Mouse (Mus musculus): ENCODE results near the gene Emp1. TPM values are rescaled to one million over a fixed set of nuclear protein-coding genes. Genes with fewer than 3 reads are reported as not detected.
A peak's percentile ranks its signal among the peaks of the same experiment; 100 is the strongest.

Emp1 gene
- polyA plus RNA-seq, 1 experiment from 2014 or later, result 94.2 TPM

DNA sequence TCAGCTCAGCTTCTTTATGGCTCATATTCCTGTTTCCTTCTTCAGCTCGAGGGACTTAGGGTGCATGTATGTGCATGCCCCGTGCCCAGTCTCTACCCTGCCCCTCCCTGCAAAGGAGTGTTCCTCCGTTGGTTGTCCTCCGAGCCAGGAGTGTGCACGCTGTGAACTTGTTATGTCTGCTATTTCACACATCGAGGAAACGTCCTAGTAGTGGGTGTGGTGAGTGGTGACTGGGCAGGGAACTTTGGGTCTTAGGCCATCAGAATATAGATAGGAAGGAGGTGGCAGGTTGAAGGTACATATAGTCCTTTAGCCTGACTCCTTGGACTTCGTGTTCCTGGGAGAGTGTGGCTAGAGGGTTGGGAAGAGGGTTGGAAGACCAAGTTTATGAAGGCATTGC lies 26.4 kb downstream of the Emp1 start:
- no peak for ATAC-seq (ENCODE audit: borderline replicate concordance, extremely low read depth, low FRiP score, low TSS enrichment)
- Histone ChIP-seq H3K27ac (peak overlapping the region; percentile 20; the same call in 1 of the 2 replicates), H3K4me3 (no peak overlapping the region), H3K4me1 (peaks cover 14% of the 10 kb centered on the region), H3K36me3 (peaks cover 4% of the 10 kb centered on the region), H3K9me3 (no peaks in the 10 kb centered on the region), H3K27me3 (no peaks in the 10 kb centered on the region), H3K9ac (no peak overlapping the region), H3K4me2 (no peak overlapping the region)
- 70% methylated on average over 8 of the region's 8 CpGs for WGBS

DNA sequence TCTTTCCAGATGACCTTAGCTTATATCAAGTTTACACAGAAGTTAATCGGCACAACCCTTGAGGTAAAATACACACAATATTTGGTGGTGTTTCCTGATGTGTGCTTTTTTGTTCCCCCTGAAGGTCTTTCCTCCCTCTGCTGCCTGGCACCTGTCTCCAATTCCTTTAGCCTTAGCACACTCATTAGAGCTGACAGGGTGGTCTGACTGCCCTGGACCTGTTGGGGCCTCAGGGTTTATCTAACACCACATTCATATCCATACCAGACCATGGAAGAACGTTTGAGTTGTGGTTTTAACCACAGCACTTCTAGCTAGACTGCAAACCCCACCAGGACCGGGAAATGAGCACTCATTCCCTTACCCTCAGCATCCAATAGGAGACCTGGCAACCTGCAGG lies 28.1 kb downstream of the Emp1 start:
- H3K9ac ChIP-seq, result no peak overlapping the region
- H3K36me3 ChIP-seq, result no peaks in the 10 kb centered on the region
- H3K9me3 ChIP-seq, result no peaks in the 10 kb centered on the region
- H3K27ac ChIP-seq, result no peak overlapping the region
- no peak overlapping the region for H3K4me2 ChIP-seq
- WGBS, result 25% methylated on average over 3 of the region's 3 CpGs
- H3K4me3 ChIP-seq, result no peak overlapping the region
- no peak for ATAC-seq (ENCODE audit: borderline replicate concordance, extremely low read depth, low FRiP score, low TSS enrichment)
- no peaks in the 10 kb centered on the region for H3K27me3 ChIP-seq
- H3K4me1 ChIP-seq, result peaks cover 14% of the 10 kb centered on the region

DNA sequence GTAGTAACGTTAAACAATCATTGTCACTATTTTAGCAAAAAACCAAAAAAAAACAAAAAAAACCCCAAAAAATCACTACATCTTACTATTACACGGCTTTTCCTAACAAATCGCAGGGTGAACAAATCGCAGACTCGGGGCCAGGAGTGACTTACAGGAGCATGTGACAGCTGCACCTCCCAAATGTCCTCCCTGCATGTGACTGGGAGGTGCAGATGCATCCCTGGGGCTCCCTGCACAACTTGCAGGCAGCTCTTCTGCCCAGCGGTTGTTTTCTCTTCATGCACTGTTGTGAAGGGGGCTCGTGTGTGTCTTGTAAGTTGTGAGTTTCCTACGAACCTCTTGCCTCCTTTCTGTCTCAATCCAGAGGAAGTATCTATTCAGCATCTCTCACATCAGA lies 33.0 kb downstream of the Emp1 start:
- no peaks in the 10 kb centered on the region for H3K36me3 ChIP-seq
- H3K4me2 ChIP-seq, result no peak overlapping the region
- H3K27ac ChIP-seq, result no peak overlapping the region
- peaks cover 1% of the 10 kb centered on the region; the same call in 1 of the 2 replicates for H3K4me1 ChIP-seq
- no peak overlapping the region for H3K4me3 ChIP-seq
- no peak for ATAC-seq (ENCODE audit: borderline replicate concordance, extremely low read depth, low FRiP score, low TSS enrichment)
- no peaks in the 10 kb centered on the region for H3K9me3 ChIP-seq
- no peaks in the 10 kb centered on the region for H3K27me3 ChIP-seq
- no peak overlapping the region for H3K9ac ChIP-seq
- WGBS, result 77% methylated on average over 8 of the region's 8 CpGs

DNA sequence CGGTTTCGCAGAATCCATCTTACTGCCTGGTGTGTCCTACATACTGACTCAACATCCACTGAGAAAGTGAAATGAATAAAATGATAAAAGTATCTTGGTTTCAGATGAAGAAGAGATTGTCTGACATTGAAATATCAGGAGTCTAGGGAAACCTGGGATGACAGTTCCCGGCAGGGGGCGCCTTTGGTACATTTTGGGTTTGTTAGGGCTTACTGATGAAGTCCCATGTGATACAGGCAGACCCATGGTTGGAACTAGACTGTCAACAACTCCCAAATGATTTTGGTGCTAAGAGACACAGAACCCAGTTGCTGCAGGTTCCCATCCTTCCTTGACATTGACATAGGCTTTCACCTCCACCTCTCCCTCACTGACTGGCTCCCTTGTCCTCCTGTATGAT lies 34.7 kb downstream of the Emp1 start:
- no peak overlapping the region for H3K4me3 ChIP-seq
- WGBS, result 73% methylated on average over 4 of the region's 4 CpGs
- H3K9ac ChIP-seq, result no peak overlapping the region
- ATAC-seq (ENCODE audit: borderline replicate concordance, extremely low read depth, low FRiP score, low TSS enrichment), result no peak
- H3K27ac ChIP-seq, result no peak overlapping the region
- no peaks in the 10 kb centered on the region for H3K9me3 ChIP-seq
- H3K4me2 ChIP-seq, result no peak overlapping the region
- H3K36me3 ChIP-seq, result no peaks in the 10 kb centered on the region
- no peaks in the 10 kb centered on the region for H3K4me1 ChIP-seq
- H3K27me3 ChIP-seq, result no peaks in the 10 kb centered on the region

DNA sequence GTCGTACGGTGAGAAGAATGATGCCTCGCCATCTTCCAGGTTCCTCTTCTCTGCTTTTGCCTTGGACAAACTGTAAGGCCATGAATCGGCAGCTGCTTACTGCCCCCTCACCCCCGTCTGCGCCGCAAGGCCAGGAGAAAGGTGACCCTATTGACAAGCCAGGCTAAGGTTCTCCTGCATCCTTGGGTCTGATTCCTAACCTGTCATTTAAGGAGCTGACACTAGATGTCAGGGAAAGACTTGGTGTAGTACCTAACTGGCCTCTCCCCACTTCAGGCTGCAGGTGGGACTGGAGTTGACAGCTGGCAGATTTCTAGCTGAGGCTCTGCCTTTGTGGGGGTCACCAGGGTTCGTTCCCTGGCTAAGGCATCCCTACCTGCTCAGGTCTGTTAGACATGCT lies 35.4 kb downstream of the Emp1 start:
- H3K27me3 ChIP-seq, result no peaks in the 10 kb centered on the region
- H3K9ac ChIP-seq, result no peak overlapping the region
- H3K4me2 ChIP-seq, result no peak overlapping the region
- 74% methylated on average over 8 of the region's 8 CpGs for WGBS
- H3K4me3 ChIP-seq, result no peak overlapping the region
- no peaks in the 10 kb centered on the region for H3K9me3 ChIP-seq
- no peak for ATAC-seq (ENCODE audit: borderline replicate concordance, extremely low read depth, low FRiP score, low TSS enrichment)
- no peaks in the 10 kb centered on the region for H3K4me1 ChIP-seq
- no peak overlapping the region for H3K27ac ChIP-seq
- H3K36me3 ChIP-seq, result no peaks in the 10 kb centered on the region

DNA sequence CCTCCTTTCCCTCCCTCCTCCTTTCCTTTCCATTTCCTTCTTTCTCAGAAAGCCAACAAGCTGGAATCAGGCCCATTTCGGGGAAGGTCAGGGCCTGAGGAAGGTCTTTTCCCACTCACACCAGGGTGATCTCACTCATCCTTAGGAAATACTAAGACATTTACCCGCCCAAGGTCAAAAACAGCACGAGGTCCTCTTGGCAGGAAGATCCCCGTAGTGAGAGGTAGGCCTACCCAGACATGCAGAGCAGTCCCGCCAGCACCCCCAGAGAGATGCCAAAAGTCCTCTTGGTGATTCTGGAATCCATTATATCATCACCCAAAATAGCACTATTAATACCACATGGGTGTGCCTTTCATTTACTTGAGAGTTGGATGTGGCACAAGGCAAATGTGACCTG lies 36.5 kb downstream of the Emp1 start:
- Histone ChIP-seq H3K4me3 (no peak overlapping the region), H3K36me3 (no peaks in the 10 kb centered on the region), H3K9ac (no peak overlapping the region), H3K4me2 (no peak overlapping the region), H3K4me1 (no peaks in the 10 kb centered on the region), H3K27me3 (no peaks in the 10 kb centered on the region), H3K27ac (no peak overlapping the region), H3K9me3 (no peaks in the 10 kb centered on the region)
- 52% methylated on average over 5 of the region's 5 CpGs for WGBS
- no peak for ATAC-seq (ENCODE audit: borderline replicate concordance, extremely low read depth, low FRiP score, low TSS enrichment)

DNA sequence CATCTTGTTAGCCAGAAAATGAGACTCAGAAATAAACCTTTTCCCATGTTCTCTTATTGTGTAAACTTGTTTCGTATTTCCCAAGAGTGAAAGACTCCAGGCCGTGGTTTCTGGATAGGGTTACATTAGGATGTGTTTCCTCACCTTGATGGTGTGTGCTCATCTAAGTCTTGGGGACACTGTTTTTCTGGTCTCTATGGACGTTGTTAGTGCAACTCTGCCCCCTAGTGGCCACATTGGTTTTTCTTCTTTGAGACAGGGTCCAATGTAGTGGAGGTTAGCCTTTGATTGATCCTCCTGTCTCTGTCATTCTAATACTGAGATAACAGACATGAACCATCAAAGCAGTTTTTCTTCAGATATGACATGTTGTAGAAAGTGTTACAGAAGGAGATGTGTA lies 38.0 kb downstream of the Emp1 start:
- no peak for ATAC-seq (ENCODE audit: borderline replicate concordance, extremely low read depth, low FRiP score, low TSS enrichment)
- Histone ChIP-seq H3K9me3 (no peaks in the 10 kb centered on the region), H3K27me3 (no peaks in the 10 kb centered on the region), H3K4me3 (no peak overlapping the region), H3K4me1 (no peaks in the 10 kb centered on the region), H3K36me3 (no peaks in the 10 kb centered on the region), H3K27ac (no peak overlapping the region), H3K4me2 (no peak overlapping the region), H3K9ac (no peak overlapping the region)
- WGBS, result 40% methylated on average over 3 of the region's 3 CpGs

DNA sequence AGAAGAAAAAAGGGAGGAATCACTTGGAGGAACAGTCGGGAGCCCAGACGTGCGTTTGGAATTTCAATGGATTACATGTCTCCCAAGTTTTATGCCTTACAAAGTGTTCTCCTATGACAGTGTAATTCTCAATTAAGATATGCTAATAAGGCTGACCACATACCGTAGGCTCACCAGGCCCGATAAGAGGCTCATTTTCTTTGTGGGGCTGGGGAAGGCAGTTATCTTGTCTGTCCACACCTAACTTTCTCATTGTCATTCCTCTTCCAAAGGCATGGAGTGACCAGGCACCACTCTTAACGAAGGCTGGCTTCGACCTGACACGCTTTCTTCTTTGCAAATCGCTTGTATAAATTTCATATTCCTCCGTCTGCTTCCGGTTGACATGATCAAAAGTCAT lies 42.7 kb downstream of the Emp1 start:
- 82% methylated on average over 11 of the region's 11 CpGs for WGBS

DNA sequence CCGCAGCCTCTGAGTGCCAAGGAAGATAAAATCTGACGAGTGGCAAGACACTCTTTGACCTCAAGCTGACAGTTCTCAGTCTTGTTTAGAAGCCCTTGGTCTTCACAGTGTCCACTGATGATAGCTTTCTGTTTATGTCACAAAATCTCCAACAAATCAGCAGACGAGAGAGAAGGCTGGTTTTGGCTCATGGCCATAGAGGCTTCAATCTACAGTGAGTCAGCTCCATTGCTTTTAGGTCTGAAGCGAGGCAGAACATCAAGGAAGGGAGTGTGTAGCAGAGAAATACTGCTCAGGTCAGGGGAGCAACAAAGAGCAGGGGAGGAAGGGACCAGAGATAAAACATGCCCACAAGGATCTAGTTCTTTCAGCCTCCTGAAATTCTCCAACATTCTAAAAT lies 45.0 kb downstream of the Emp1 start:
- H3K4me2 ChIP-seq, result no peak overlapping the region
- ATAC-seq (ENCODE audit: borderline replicate concordance, extremely low read depth, low FRiP score, low TSS enrichment), result no peak; the same call in 1 of the 2 replicates
- 23% methylated on average over 4 of the region's 4 CpGs for WGBS

More for the DNA sequence above, 42.7 kb downstream of the Emp1 start:
- Histone ChIP-seq H3K4me1 (no peaks in the 10 kb centered on the region), H3K9me3 (no peaks in the 10 kb centered on the region), H3K27ac (no peak overlapping the region), H3K36me3 (no peaks in the 10 kb centered on the region), H3K4me3 (no peak overlapping the region), H3K27me3 (no peaks in the 10 kb centered on the region), H3K9ac (no peak overlapping the region), H3K4me2 (no peak overlapping the region)
- no peak for ATAC-seq (ENCODE audit: borderline replicate concordance, extremely low read depth, low FRiP score, low TSS enrichment)

DNA sequence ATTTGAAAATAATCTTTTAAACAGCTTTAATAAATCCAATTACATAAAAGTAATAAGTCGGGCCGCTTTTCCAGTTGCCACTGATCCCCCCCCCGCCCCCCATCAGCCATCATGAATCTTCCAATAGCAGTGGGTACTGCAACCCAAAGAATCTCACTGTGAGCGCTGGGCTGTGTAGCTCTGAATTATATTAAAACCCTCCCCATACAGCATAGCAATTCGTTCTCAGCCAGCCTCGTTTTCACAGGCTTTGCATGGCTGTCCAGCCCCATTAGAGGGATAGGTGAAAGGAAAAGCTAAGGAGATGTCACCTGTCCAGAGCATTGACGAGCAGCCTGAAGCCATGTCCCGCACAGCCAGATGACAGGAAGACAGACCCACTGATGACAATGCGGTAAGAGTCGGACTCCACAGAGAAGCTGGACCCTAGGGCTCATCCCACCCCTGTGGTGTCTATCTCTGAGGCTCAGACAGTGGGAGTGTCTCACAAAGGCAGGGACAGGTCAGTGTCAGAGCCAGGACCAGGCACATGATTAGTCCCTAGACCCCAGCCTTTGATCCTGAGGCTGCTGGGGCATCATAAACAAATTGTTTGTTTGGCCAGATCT lies 49.5 kb downstream of the Emp1 start:
- Histone ChIP-seq H3K4me1 (no peaks in the 10 kb centered on the region), H3K9ac (no peak overlapping the region), H3K9me3 (no peaks in the 10 kb centered on the region), H3K4me3 (no peak overlapping the region), H3K4me2 (no peak overlapping the region), H3K36me3 (no peaks in the 10 kb centered on the region), H3K27ac (no peak overlapping the region), H3K27me3 (no peaks in the 10 kb centered on the region)
- WGBS, result 87% methylated on average over 10 of the region's 10 CpGs
- no peak for ATAC-seq (ENCODE audit: borderline replicate concordance, extremely low read depth, low FRiP score, low TSS enrichment)

More for the DNA sequence above, 45.0 kb downstream of the Emp1 start:
- Histone ChIP-seq H3K9ac (no peak overlapping the region), H3K27me3 (no peaks in the 10 kb centered on the region), H3K4me1 (no peaks in the 10 kb centered on the region), H3K27ac (no peak overlapping the region), H3K4me3 (no peak overlapping the region), H3K36me3 (no peaks in the 10 kb centered on the region), H3K9me3 (no peaks in the 10 kb centered on the region)

DNA sequence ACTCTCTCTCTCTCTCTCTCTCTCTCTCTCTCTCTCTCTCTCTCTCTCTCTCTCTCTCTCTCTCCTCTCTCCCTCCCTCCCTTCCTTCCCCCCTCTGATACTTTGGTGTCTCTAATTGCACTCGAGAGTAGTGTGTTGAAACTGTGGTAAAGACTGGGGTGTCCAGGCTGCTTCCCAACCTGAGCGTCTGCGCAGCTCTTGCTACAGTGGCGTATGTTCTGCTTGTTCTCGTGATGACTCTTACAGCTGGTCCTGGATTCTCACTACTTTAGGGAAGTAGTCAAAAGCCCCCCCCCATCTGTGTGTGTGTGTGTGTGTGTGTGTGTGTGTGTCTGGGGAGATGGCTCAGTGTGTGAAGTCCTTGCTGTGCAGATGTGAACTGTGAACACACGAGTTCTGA lies 50.3 kb downstream of the Emp1 start:
- H3K36me3 ChIP-seq, result no peaks in the 10 kb centered on the region
- ATAC-seq (ENCODE audit: borderline replicate concordance, extremely low read depth, low FRiP score, low TSS enrichment), result no peak
- no peaks in the 10 kb centered on the region for H3K27me3 ChIP-seq
- no peak overlapping the region for H3K27ac ChIP-seq
- no peaks in the 10 kb centered on the region for H3K9me3 ChIP-seq
- H3K9ac ChIP-seq, result no peak overlapping the region
- no peak overlapping the region for H3K4me3 ChIP-seq
- 62% methylated on average over 6 of the region's 6 CpGs for WGBS
- no peak overlapping the region for H3K4me2 ChIP-seq
- no peaks in the 10 kb centered on the region for H3K4me1 ChIP-seq

DNA sequence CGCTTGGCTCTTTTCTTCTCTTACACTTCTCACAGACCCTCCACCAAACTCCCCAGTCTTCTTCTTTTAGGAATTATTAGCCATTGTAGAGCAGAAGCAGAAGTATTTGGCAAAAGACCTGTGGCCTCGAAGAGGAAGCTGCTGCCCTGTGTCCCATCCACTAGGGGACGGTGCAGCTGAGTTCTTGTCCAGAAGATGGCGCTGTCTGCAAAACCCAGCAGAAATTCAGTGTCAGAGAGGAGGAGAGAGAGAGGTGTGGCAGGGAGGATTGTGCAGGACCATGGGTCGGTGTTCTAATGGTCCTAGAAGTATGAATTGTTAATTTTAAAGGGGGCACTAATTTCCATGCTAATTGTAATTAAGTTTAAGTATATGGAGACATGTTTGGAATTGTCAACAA lies 55.1 kb downstream of the Emp1 start:
- Histone ChIP-seq H3K27me3 (no peaks in the 10 kb centered on the region), H3K36me3 (no peaks in the 10 kb centered on the region), H3K27ac (no peak overlapping the region), H3K9ac (no peak overlapping the region), H3K4me2 (no peak overlapping the region), H3K9me3 (no peaks in the 10 kb centered on the region), H3K4me1 (no peaks in the 10 kb centered on the region), H3K4me3 (no peak overlapping the region)
- WGBS, result 35% methylated on average over 5 of the region's 5 CpGs
- no peak for ATAC-seq (ENCODE audit: borderline replicate concordance, extremely low read depth, low FRiP score, low TSS enrichment)

DNA sequence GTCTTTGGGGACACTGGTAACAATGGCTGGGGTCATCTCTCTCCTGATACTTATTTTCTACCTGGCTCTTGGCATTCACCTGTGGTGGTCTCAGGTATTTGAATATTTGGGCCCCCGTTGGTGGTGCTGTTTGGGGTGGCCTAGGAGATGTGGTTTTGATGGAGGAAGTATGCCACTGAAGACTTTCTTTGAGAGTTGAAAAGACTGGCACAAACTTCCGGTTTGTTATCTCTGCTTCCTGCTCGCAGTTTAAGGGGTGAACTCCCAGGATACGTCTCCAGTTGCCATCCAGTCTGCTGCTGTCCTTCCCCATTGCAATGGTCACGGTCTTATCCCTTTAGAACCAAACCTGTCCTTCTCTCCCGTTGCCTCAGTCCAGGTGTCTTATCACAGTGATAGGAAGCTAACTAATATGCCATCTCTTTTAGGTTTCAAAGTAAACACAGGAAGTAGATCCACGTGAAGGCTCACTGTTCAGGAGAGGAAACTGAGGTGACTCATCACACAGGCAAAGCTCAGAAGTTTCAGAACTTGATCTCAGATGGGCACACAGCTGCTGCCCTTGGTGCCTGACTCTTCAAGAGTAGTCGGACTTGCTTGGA lies 56.0 kb downstream of the Emp1 start:
- Histone ChIP-seq H3K27me3 (no peaks in the 10 kb centered on the region), H3K4me3 (no peak overlapping the region), H3K9me3 (no peaks in the 10 kb centered on the region), H3K27ac (no peak overlapping the region), H3K9ac (no peak overlapping the region), H3K4me2 (no peak overlapping the region), H3K4me1 (no peaks in the 10 kb centered on the region), H3K36me3 (no peaks in the 10 kb centered on the region)
- WGBS, result 58% methylated on average over 8 of the region's 8 CpGs
- ATAC-seq (ENCODE audit: borderline replicate concordance, extremely low read depth, low FRiP score, low TSS enrichment), result no peak

All from lung, embryonic 15.5 days (tissue).